ENCODE assay signal across 8 mouse cellular contexts in genomic region chr6:52963840-52964690, GRCm38 (mm10).
DNase-seq lines count a peak whose midpoint lies in the region; ATAC-seq and TF ChIP-seq lines count a peak whose summit lies in the region.

No protein-coding gene starts in this region.

- peak overlapping the region; percentile 1; the same call in 1 of the 2 replicates for H3K4me2 ChIP-seq in lung, embryonic 14.5 days

- no peak overlapping the region for H3K4me3 ChIP-seq in lung, embryonic 14.5 days (ENCODE audit: low read depth, low read length)
- H3K4me3 ChIP-seq in lung, adult 2 months (replicated peaks; ENCODE audit: extremely low read depth, low read depth, low read length): no peak overlapping the region

- intact Hi-C loops in heart, postnatal 14 days (cut with DNase I): loop anchor here (10.0 kb wide), 1 partner anchor 181 kb away; no protein-coding TSS in a partner anchor

- no peak for TF ChIP-seq CTCF in lung, embryonic 14.5 days (IDR thresholded peaks at IDR 0.05; ENCODE audit: low read depth)
- no peak for TF ChIP-seq CTCF in lung, adult 2 months (IDR thresholded peaks at IDR 0.05; ENCODE audit: insufficient read depth, low read length)

- H3K27me3 ChIP-seq in lung, embryonic 14.5 days (ENCODE audit: insufficient read depth, low read length): no peaks in the 10 kb centered on the region

- 44% methylated on average over 13 of the region's 13 CpGs for WGBS in lung, embryonic 14.5 days
- WGBS in lung, adult 2 months: 71% methylated on average over 13 of the region's 13 CpGs

- no peak for TF ChIP-seq POLR2A in lung, adult 2 months (IDR thresholded peaks at IDR 0.05; ENCODE audit: borderline replicate concordance, extremely low read depth, low read depth, low read length)

- ATAC-seq in lung, embryonic 14.5 days (ENCODE audit: insufficient read depth): peak; percentile 26

- H3K36me3 ChIP-seq in lung, embryonic 14.5 days (ENCODE audit: insufficient read depth): no peaks in the 10 kb centered on the region

- H3K4me1 ChIP-seq in lung, embryonic 14.5 days (ENCODE audit: insufficient read depth): peaks cover 19% of the 10 kb centered on the region; the same call in 1 of the 2 replicates
- H3K4me1 ChIP-seq in lung, adult 2 months (ENCODE audit: control insufficient read depth, insufficient read depth, low read length): no peaks in the 10 kb centered on the region; the same call in 1 of the 2 replicates

- no peaks in the 10 kb centered on the region for H3K9me3 ChIP-seq in lung, embryonic 14.5 days (ENCODE audit: low read depth, low read length)

- peak; percentile 44 for DNase-seq in adrenal gland, postnatal 10 days
- DNase-seq in adrenal gland, postnatal 4 days (ENCODE audit: low spot score in 2 of 2): no peak
- DNase-seq in lung, embryonic 14.5 days: peak; percentile 87
- no peak for DNase-seq in lung, adult 2 months
- peak; percentile 77 for DNase-seq in cerebellum, adult 9-11 months
- peak; percentile 47 to 53 for DNase-seq in heart, postnatal 14 days
- DNase-seq in liver: no peak
- no peak for DNase-seq in kidney, postnatal 36 days

- H3K27ac ChIP-seq in lung, embryonic 14.5 days (ENCODE audit: low read depth): peak overlapping the region; percentile 36; the same call in 1 of the 2 replicates

- no peak overlapping the region for H3K9ac ChIP-seq in lung, embryonic 14.5 days

Comparison
In these comparisons a context has a peak if more than half of its experiments do, and no peak if none do; other contexts are left out.
1. DNase-seq: peak in adrenal gland, postnatal 10 days (single experiment), lung, embryonic 14.5 days (single experiment), cerebellum, adult 9-11 months (single experiment) and heart, postnatal 14 days (2 of 2); none in adrenal gland, postnatal 4 days (0 of 2), lung, adult 2 months (single experiment), liver (single experiment) and kidney, postnatal 36 days (0 of 2).